Mouse (Mus musculus): ENCODE data around the gene Ghrhr. TPM values are rescaled to one million over a fixed set of nuclear protein-coding genes. Genes with fewer than 3 reads are reported as not detected.

Ghrhr gene
- polyA plus RNA-seq, 1 experiment from 2014 or later = not detected

DNA sequence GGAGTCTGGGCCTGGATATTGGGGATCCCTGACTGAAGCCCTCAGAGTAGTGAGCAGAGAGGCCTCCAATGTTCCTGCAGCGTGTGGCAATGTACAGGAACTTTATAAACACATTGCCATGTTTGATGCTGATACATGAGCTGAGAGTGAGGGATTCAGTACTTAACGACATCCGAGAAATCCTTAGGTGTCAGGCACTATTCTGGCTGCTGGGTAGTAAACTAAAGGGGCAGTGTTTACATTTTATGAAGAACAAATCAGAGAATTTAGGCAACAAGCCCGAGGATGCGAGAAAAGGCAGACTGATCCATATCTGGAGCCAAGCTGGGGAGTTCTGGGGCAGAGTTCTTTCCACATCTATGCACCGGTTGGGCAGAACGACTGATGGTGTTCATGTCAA, 20.5 kb upstream of the Ghrhr start:
- WGBS = 85% methylated on average over 7 of the region's 7 CpGs
- Histone ChIP-seq H3K4me3 (no peak overlapping the region), H3K36me3 (ENCODE audit: poor library complexity, severe bottlenecking) (no peaks in the 10 kb centered on the region), H3K9me3 (replicated peaks) (no peaks in the 10 kb centered on the region), H3K27ac (no peak overlapping the region), H3K4me1 (peaks cover 9% of the 10 kb centered on the region), H3K4me2 (no peak overlapping the region), H3K9ac (no peak overlapping the region), H3K27me3 (no peaks in the 10 kb centered on the region)
- no peak for ATAC-seq

DNA sequence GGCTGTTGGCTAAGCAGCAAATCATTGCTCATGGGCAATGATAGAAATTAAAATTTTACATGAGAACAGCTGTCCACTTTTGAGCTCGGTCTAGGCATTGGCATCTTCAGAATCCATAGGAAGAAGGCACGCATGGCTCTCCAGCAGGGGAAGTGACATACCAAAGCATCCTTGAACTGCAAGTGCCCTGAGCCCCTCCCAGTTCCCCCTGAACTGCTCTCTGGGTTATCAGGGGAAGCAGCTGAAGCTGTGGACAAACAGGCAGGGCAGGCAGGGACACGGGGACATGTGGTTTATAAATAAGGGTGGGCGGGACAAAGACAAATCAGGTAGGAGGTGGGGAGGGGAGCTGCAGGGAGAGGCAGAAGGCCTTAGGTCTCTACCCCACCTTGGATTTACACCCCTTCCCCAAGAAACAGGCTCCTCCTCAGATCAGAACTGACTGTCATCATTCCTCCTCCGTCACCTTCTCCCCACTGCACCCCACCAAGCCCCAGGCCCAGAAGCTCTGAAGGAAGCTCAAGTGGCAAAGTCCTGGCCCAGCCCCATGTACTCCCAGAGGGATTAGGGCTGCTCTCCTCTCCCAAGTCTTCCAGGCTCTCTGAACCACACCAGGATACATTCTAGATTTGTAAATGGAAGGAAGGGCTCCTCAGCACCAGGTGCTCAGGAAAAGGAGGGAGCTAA, 19.9 kb upstream of the Ghrhr start:
- 71% methylated on average over 5 of the region's 5 CpGs for WGBS
- Histone ChIP-seq H3K9ac (no peak overlapping the region), H3K9me3 (replicated peaks) (no peaks in the 10 kb centered on the region), H3K27me3 (no peaks in the 10 kb centered on the region), H3K4me3 (no peak overlapping the region), H3K4me1 (peaks cover 9% of the 10 kb centered on the region), H3K27ac (no peak overlapping the region), H3K4me2 (no peak overlapping the region), H3K36me3 (ENCODE audit: poor library complexity, severe bottlenecking) (no peaks in the 10 kb centered on the region)
- ATAC-seq = no peak

DNA sequence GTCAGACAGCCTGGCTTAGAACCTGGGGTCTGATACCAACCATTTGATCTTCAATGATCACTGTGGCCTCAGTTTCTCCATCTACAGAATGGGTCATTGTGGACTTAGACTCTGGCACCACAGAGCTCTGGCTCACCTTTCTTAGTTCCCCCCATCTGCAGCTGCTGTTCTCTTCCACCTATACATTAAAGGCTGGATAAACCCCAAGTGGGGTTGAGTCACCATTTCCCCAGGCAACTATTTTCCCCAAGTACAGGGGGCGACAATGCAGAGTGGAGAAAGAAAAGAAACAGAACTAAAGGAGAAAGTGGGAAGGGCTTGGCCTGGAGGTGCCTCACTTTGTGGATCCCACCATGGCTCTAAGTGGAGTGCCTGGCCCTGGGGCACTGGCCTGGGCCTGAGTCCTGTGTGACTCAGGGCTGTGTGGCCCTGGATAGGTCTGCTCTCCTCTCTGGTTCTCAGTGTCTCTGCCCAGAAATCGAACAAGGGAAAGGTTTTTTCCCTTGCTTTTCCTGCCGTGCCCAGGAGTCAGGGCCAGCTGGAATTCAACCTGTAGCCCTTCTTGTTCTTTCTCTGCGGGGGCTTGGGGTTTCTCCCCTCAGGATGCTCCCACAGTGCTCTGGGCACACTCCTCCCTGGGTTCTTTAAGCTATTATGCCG, 19.0 kb upstream of the Ghrhr start:
- Histone ChIP-seq H3K36me3 (ENCODE audit: poor library complexity, severe bottlenecking) (no peaks in the 10 kb centered on the region), H3K4me3 (no peak overlapping the region), H3K27ac (no peak overlapping the region), H3K4me1 (peaks cover 9% of the 10 kb centered on the region), H3K9ac (no peak overlapping the region), H3K4me2 (no peak overlapping the region), H3K27me3 (no peaks in the 10 kb centered on the region), H3K9me3 (replicated peaks) (no peaks in the 10 kb centered on the region)
- no peak for ATAC-seq
- 44% methylated on average over 5 of the region's 5 CpGs for WGBS

DNA sequence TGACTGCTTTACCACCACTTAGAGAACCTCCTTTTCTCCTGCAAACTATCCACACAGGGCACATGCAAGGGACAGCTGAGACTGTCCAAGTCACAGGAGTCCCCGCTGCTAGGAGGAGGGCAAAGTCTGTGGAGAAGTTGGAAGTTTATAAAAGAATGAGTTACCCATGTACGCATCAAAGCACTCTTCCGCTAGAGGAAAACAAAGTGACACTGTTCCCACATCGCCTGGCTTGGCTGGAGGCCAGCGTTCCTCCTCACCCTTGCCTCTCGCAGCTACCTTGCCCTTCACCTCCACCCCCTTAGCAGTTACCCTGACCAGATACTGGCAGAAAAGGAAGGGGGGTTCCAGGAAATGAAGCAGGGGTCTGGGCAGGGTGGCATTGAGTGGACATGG, 18.5 kb upstream of the Ghrhr start:
- no peak for ATAC-seq
- H3K4me1 ChIP-seq = peaks cover 9% of the 10 kb centered on the region

DNA sequence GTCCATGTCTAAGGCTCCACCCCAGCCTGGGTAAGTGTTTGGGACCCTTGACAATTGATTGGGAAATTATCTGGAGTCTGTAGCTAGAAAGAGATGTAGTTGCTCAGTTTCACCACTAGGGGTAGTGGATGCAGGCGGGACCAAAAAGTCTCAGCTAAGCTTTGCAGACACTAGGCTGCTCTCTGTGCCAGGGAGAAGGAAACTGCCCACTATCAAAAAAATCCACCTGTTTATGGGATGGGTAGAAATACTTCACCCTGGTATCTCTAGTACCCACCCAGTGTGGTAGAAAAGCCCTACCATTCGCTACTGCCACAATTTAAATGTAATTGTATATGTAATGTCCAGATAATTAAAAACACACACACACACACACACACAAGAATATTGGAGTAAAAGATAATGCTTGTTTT, 17.4 kb upstream of the Ghrhr start:
- 29% methylated on average over 2 of the region's 2 CpGs for WGBS
- peak; percentile 30; the same call in 1 of the 2 replicates for ATAC-seq
- Histone ChIP-seq H3K4me2 (no peak overlapping the region), H3K36me3 (ENCODE audit: poor library complexity, severe bottlenecking) (no peaks in the 10 kb centered on the region), H3K4me3 (no peak overlapping the region), H3K27me3 (no peaks in the 10 kb centered on the region), H3K4me1 (peaks cover 9% of the 10 kb centered on the region), H3K9me3 (replicated peaks) (no peaks in the 10 kb centered on the region), H3K9ac (no peak overlapping the region), H3K27ac (no peak overlapping the region)

More for the DNA sequence above, 18.5 kb upstream of the Ghrhr start:
- WGBS = 30% methylated on average over 6 of the region's 6 CpGs
- Histone ChIP-seq H3K4me2 (no peak overlapping the region), H3K27ac (no peak overlapping the region), H3K27me3 (no peaks in the 10 kb centered on the region), H3K4me3 (no peak overlapping the region), H3K36me3 (ENCODE audit: poor library complexity, severe bottlenecking) (no peaks in the 10 kb centered on the region), H3K9me3 (replicated peaks) (no peaks in the 10 kb centered on the region), H3K9ac (no peak overlapping the region)

DNA sequence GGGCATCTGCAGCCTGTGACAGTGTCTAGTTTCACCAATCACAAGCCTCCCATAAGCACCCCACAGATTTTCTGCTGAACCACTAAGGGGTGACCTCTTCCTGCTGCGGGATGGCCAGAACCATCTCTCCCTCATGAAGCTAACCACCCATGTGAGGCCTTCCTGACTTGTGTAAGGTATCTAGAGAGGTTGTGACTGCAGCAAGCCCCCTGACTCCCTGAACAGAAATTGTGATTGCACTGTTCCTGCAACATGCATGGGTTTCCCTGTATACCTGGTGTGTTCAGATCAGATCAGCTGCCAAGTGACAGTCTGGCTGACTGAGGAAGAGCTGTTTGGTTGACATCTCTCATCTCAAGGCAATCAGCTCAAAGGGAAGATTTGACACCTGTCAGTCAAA, 13.4 kb upstream of the Ghrhr start:
- Histone ChIP-seq H3K9ac (no peak overlapping the region), H3K4me1 (peaks cover 4% of the 10 kb centered on the region), H3K27ac (no peak overlapping the region), H3K9me3 (replicated peaks) (no peaks in the 10 kb centered on the region), H3K4me2 (no peak overlapping the region), H3K36me3 (ENCODE audit: poor library complexity, severe bottlenecking) (no peaks in the 10 kb centered on the region), H3K27me3 (no peaks in the 10 kb centered on the region), H3K4me3 (no peak overlapping the region)
- 90% methylated on average over 1 of the region's 1 CpGs for WGBS
- no peak for ATAC-seq

DNA sequence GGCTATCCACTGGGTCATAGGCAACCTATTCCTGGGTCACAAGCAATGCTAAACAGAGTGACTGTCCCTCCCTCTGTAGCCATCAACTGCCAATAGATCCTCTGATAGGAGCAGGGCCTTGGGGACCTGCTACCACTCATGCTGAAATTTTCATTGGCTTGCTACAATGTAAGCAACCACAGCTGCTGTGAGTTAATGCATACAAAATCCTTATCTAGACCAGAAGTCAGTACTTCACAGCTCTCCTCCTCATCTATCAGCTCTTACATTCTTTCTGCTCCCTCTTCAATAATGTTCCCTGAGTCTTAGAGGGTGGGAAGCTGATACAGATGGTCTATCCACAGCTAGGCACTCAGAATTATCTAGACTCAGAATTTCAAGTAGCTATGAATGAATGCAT, 9.0 kb upstream of the Ghrhr start:
- Histone ChIP-seq H3K36me3 (ENCODE audit: poor library complexity, severe bottlenecking) (no peaks in the 10 kb centered on the region), H3K4me1 (no peaks in the 10 kb centered on the region), H3K4me2 (no peak overlapping the region), H3K9ac (no peak overlapping the region), H3K27me3 (no peaks in the 10 kb centered on the region), H3K4me3 (no peak overlapping the region), H3K9me3 (replicated peaks) (no peaks in the 10 kb centered on the region), H3K27ac (no peak overlapping the region)
- ATAC-seq = no peak

DNA sequence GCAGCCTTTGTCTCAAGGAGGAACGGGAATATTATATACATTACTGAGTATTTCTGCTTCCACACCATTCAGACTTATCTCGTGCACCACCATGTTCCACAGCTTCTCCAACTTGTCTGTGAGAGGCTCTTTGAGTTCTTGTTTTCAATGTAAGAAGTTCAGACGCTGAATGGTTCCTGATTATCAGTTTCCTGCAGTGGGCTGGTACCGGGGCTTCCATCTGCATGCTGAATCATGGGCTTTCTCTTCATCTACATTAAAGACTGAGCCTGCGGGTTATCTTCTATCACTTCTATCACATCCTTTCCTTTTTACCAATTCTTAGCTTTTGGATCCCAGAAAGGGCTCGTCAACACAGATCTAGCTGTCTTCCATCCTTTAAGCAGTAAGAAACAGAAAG, 5.3 kb upstream of the Ghrhr start:
- WGBS = 87% methylated on average over 6 of the region's 6 CpGs
- H3K27me3 ChIP-seq = no peaks in the 10 kb centered on the region
- H3K36me3 ChIP-seq (ENCODE audit: poor library complexity, severe bottlenecking) = no peaks in the 10 kb centered on the region
- no peak overlapping the region for H3K4me2 ChIP-seq
- H3K4me3 ChIP-seq = no peak overlapping the region
- ATAC-seq = no peak
- no peak overlapping the region for H3K27ac ChIP-seq
- no peak overlapping the region for H3K9ac ChIP-seq
- H3K4me1 ChIP-seq = no peaks in the 10 kb centered on the region
- H3K9me3 ChIP-seq (replicated peaks) = no peaks in the 10 kb centered on the region

DNA sequence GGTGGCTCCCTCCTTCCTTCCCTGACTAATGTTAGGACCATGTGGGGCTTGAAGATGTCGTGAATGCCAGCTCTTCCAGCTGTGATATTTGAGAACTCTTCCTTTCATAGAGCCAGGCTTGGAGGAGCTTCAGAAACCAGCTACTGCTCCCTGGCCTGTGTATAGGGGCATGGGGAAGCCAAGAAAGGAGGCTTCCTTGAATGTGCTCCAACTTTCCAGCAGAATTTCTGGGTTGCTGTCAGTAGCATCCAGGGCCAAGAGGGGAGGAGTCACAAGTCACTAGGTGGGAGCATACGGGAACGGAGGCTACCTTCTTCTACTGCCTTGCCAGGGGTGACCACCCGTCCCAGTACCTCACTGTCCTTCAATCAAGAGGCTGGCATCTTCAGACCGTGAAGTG, 416 bp downstream of the Ghrhr start:
- no peak overlapping the region for H3K9ac ChIP-seq
- no peak overlapping the region for H3K4me3 ChIP-seq
- H3K36me3 ChIP-seq (ENCODE audit: poor library complexity, severe bottlenecking) = no peaks in the 10 kb centered on the region
- WGBS = 80% methylated on average over 5 of the region's 5 CpGs
- no peak overlapping the region for H3K4me2 ChIP-seq
- 0 out of 2 replicates have a peak, but pooled peaks cover 2% of the 10 kb centered on the region for H3K4me1 ChIP-seq
- H3K27ac ChIP-seq = no peak overlapping the region
- H3K27me3 ChIP-seq = peaks cover 5% of the 10 kb centered on the region; the same call in 1 of the 2 replicates
- no peak for ATAC-seq
- no peaks in the 10 kb centered on the region for H3K9me3 ChIP-seq (replicated peaks)

DNA sequence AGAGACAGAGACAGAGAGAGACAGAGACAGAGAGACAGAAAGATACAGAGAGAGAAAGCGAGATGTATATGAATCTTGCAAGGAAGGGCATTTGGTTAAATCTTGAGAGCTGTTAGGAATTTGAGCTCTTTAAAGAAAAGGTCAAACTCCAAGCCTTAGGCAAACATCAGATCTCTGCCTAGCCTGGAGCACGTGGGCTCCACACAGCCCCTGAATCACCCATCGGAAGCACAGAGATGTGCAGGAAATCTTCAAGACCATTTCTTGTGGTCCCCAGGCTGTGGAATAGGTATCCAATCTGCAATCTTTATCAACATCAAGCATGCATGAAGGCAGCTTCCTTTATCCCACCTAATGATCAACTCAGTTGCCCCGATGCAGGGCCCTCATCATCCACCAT, 1.4 kb downstream of the Ghrhr start:
- H3K4me3 ChIP-seq = no peak overlapping the region
- H3K27ac ChIP-seq = no peak overlapping the region
- H3K27me3 ChIP-seq = peaks cover 5% of the 10 kb centered on the region; the same call in 1 of the 2 replicates
- H3K36me3 ChIP-seq (ENCODE audit: poor library complexity, severe bottlenecking) = no peaks in the 10 kb centered on the region
- 94% methylated on average over 4 of the region's 4 CpGs for WGBS
- no peak for ATAC-seq
- no peak overlapping the region for H3K4me2 ChIP-seq
- peaks cover 11% of the 10 kb centered on the region for H3K4me1 ChIP-seq
- no peaks in the 10 kb centered on the region for H3K9me3 ChIP-seq (replicated peaks)
- no peak overlapping the region for H3K9ac ChIP-seq

DNA sequence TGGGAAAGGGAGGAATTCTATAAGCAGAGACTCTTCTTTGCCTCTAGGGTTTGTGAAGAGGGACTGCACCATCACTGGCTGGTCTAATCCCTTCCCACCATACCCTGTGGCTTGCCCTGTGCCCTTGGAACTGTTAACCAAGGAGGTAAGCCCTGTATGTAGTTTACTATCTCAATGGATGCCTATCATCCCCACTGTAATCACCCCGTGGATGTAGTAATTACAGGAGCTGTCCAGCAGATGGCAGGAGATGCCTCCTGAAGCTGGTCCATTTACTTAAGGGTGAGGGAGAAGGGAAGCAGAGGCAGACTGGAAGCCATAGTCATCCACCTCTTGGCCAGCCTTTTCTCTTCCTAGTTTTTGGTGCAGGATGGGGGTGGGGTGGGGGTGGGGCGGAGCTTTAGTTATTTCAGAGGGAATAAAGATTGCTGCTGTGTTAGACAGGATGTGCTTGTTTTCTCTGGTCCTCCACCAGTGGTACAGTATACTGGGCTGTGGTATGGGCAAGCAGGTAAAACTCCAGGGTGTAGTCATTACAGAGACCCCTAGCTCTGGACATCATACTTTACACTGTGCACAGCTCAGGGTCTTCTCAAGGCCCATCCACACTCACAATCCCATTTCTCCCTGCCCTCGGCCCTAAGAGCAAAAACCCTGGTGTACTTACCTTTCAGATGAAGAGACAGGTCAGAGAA, 3.7 kb downstream of the Ghrhr start:
- H3K27me3 ChIP-seq = peaks cover 5% of the 10 kb centered on the region; the same call in 1 of the 2 replicates
- ATAC-seq = peak; percentile 74
- peaks cover 12% of the 10 kb centered on the region for H3K4me1 ChIP-seq
- H3K9ac ChIP-seq = no peak overlapping the region
- H3K4me2 ChIP-seq = no peak overlapping the region
- WGBS = 39% methylated on average over 3 of the region's 3 CpGs
- no peak overlapping the region for H3K27ac ChIP-seq
- H3K36me3 ChIP-seq (ENCODE audit: poor library complexity, severe bottlenecking) = no peaks in the 10 kb centered on the region
- no peak overlapping the region for H3K4me3 ChIP-seq
- H3K9me3 ChIP-seq (replicated peaks) = no peaks in the 10 kb centered on the region

DNA sequence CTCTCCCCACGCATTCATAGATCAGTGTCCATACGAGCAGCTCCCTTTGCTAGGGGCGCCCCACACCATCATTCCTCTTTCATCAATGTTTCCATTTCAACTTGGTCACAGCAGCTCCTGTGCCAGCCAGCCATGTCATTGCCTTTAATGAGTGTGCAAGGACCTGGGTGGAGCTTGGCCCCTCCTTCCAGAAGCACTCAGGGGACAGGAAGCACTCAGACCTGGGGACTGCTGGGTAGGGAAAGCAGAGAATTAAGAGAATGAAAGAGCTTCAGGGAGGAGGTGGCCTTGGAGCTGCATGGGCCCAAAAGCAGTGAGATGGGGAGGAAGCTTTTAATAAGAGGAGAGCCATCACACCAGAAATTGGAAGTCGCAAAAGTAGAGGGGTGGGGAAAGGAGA, 5.9 kb downstream of the Ghrhr start:
- no peak for ATAC-seq
- WGBS = 63% methylated on average over 4 of the region's 4 CpGs
- Histone ChIP-seq H3K4me2 (no peak overlapping the region), H3K27me3 (peaks cover under 1% of the 10 kb centered on the region; the same call in 1 of the 2 replicates), H3K9ac (no peak overlapping the region), H3K36me3 (ENCODE audit: poor library complexity, severe bottlenecking) (no peaks in the 10 kb centered on the region), H3K4me3 (no peak overlapping the region), H3K4me1 (peaks cover 12% of the 10 kb centered on the region), H3K9me3 (replicated peaks) (no peaks in the 10 kb centered on the region), H3K27ac (no peak overlapping the region)
